Mouse (Mus musculus) stomach, postnatal 0 days (tissue): ENCODE results near the gene Umps.

Experiments
- CTCF ChIP-seq: IDR thresholded peaks from 2 replicates; pipeline ENCODE4 v1.5.1; 2016; ENCODE audit warnings: antibody characterized with exemption, low read depth, mild to moderate bottlenecking, moderate library complexity
- EP300 ChIP-seq: optimal IDR thresholded peaks from 2 replicates; pipeline ENCODE3; 2016; ENCODE audit warnings: antibody characterized with exemption

- TF ChIP-seq CTCF (peak; percentile 100), EP300 (no peak)
Observed at GRCm38 (mm10) chr16:33950830-33951229, 16.0 kb downstream of the Umps start.
